Mouse (Mus musculus): ENCODE measurements at regions not wholly inside any gene's neighbourhood (a gene's known extent, or its start where the extent isn't known, plus 50 kb on each side); places are given as distances from the start of the nearest gene placed in this dataset.
A peak's percentile ranks its signal among the peaks of the same experiment; 100 is the strongest.
"Not testable (repeated sequence)": the region's sequence is repeated elsewhere in the genome, so short reads cannot be mapped to it uniquely, and the experiment has no call there.

DNA sequence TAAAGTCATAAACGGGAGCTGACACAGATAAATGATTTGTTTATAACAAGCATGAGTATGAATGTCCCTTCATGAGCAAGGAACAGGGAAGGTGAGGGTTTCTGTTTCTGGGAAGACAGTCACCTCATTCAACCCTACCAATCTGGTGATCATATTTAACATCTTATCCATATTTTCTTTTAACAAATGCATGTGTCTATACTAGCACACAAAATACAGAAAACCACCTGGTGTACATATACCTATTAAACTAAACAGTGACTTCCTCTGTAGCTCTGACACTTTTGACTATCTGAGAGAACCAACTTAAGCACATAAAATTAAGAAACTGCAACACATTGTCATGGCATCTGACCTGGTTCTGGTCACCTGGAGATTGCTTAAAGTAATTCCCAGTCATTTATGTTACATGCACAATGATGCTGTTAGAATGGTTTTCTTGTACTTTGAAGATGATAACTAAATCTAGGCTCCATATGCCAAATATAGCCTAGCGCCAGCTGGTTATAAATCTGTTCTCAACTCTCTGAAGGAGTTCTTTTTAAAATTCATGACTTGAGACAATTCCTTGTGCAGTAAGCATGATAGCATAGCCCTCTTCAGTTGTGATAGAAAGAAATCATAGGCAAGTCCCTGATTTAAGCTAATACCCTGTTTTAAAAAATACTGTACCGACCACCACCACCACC lies 1163.6 kb upstream of the Tyrp1 start:
- no peaks in the 10 kb centered on the region for H3K9me3 ChIP-seq (replicated peaks; ENCODE audit: control insufficient read depth, low read length, poor library complexity, severe bottlenecking)
- no peak for ATAC-seq
- no peak overlapping the region for H3K4me3 ChIP-seq (ENCODE audit: low read depth, low read length)
- no peaks in the 10 kb centered on the region for H3K36me3 ChIP-seq (ENCODE audit: control insufficient read depth, insufficient read depth, low read length)
- H3K27me3 ChIP-seq (ENCODE audit: control insufficient read depth, insufficient read depth, low read depth, low read length), result no peaks in the 10 kb centered on the region
- no peak overlapping the region for H3K27ac ChIP-seq (ENCODE audit: low read length)
- WGBS, result 83% methylated on average over 3 of the region's 3 CpGs
- H3K4me2 ChIP-seq (ENCODE audit: low read length), result no peak overlapping the region
- no peak overlapping the region for H3K9ac ChIP-seq (ENCODE audit: low read depth, low read length)
- H3K4me1 ChIP-seq (ENCODE audit: control insufficient read depth, insufficient read depth, low read length), result no peaks in the 10 kb centered on the region

- peak; percentile 64 for ATAC-seq
- peak overlapping the region; percentile 47; the same call in 1 of the 2 replicates for H3K27ac ChIP-seq (ENCODE audit: low read length)
- H3K9ac ChIP-seq (ENCODE audit: low read depth, low read length), result no peak overlapping the region
- H3K4me2 ChIP-seq (ENCODE audit: low read length), result no peak overlapping the region; the same call in 1 of the 2 replicates
- H3K4me1 ChIP-seq (ENCODE audit: control insufficient read depth, insufficient read depth, low read length), result peaks cover 5% of the 10 kb centered on the region; the same call in 1 of the 2 replicates
- 56% methylated on average over 11 of the region's 11 CpGs for WGBS
- H3K36me3 ChIP-seq (ENCODE audit: control insufficient read depth, insufficient read depth, low read length), result no peaks in the 10 kb centered on the region
- H3K4me3 ChIP-seq (ENCODE audit: low read depth, low read length), result no peak overlapping the region
- no peaks in the 10 kb centered on the region for H3K9me3 ChIP-seq (replicated peaks; ENCODE audit: control insufficient read depth, low read length, poor library complexity, severe bottlenecking)
- no peaks in the 10 kb centered on the region for H3K27me3 ChIP-seq (ENCODE audit: control insufficient read depth, insufficient read depth, low read depth, low read length)
Measured at GRCm38 (mm10) chr4:79694787-79695763, 1138.8 kb upstream of the Tyrp1 start.

- not testable (repeated sequence) for H3K9me3 ChIP-seq (replicated peaks; ENCODE audit: control insufficient read depth, low read length, poor library complexity, severe bottlenecking); H3K4me2 ChIP-seq (ENCODE audit: low read length); H3K9ac ChIP-seq (ENCODE audit: low read depth, low read length); H3K36me3 ChIP-seq (ENCODE audit: control insufficient read depth, insufficient read depth, low read length); H3K4me3 ChIP-seq (ENCODE audit: low read depth, low read length); ATAC-seq; H3K4me1 ChIP-seq (ENCODE audit: control insufficient read depth, insufficient read depth, low read length); H3K27ac ChIP-seq (ENCODE audit: low read length); H3K27me3 ChIP-seq (ENCODE audit: control insufficient read depth, insufficient read depth, low read depth, low read length)
- WGBS, result 92% methylated on average over 14 of the region's 14 CpGs
Measured at GRCm38 (mm10) chr4:79720915-79721314, 1113.0 kb upstream of the Tyrp1 start.

DNA sequence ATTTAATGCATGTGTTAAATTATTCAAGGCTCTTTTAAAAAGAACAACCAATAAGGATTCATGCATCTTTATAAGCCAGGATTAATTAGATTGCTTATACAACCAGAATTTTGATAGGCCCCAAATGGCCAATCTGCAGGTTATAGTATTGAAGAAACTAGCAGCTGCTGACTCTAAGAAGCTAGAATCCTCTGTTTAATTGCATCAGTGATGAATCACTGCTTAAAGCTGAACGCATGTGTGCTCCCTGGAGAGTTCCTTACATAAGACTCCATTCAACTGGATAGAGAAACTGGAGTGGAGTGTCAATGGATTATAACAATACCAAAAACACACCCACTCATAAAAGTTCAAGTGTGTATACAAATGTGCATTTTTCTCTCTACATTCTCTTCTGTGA lies 1109.8 kb upstream of the Tyrp1 start:
- Histone ChIP-seq H3K36me3 (ENCODE audit: control insufficient read depth, insufficient read depth, low read length) (no peaks in the 10 kb centered on the region), H3K4me3 (ENCODE audit: low read depth, low read length) (no peak overlapping the region), H3K4me2 (ENCODE audit: low read length) (no peak overlapping the region), H3K9ac (ENCODE audit: low read depth, low read length) (no peak overlapping the region), H3K4me1 (ENCODE audit: control insufficient read depth, insufficient read depth, low read length) (no peaks in the 10 kb centered on the region), H3K27me3 (ENCODE audit: control insufficient read depth, insufficient read depth, low read depth, low read length) (no peaks in the 10 kb centered on the region), H3K27ac (ENCODE audit: low read length) (no peak overlapping the region), H3K9me3 (replicated peaks; ENCODE audit: control insufficient read depth, low read length, poor library complexity, severe bottlenecking) (no peaks in the 10 kb centered on the region)
- ATAC-seq, result no peak
- WGBS, result 36% methylated on average over 1 of the region's 1 CpGs

DNA sequence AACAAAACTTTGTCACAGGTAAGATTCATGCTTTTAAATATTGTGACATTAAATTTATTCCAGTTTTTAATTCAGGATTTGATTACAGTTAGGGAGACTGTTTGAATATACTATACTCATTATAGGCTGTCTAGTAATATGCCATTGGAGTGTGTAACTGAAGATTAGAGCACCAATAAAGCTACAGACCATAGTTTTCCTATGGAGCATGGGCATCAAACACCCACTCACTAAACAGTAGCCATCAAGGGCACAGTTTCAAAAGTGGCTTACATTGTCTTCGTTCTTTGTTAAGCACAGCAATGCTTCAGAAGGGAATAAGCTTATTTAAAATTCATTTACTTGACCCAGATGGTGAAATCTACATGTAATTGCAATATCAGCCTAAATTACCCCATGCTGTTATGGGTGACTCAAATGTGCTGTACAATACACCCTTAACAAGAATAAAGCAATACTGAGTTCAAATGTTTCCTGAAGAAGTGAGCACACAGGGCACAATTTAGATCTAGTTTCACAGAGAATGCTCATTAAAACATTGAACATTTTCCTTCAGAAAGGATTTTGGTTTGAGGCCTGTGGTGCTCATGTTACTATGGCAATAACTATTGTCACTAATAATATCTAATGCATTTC lies 1092.9 kb upstream of the Tyrp1 start:
- Histone ChIP-seq H3K4me3 (ENCODE audit: low read depth, low read length) (no peak overlapping the region), H3K9ac (ENCODE audit: low read depth, low read length) (no peak overlapping the region), H3K4me2 (ENCODE audit: low read length) (no peak overlapping the region), H3K9me3 (replicated peaks; ENCODE audit: control insufficient read depth, low read length, poor library complexity, severe bottlenecking) (no peaks in the 10 kb centered on the region), H3K4me1 (ENCODE audit: control insufficient read depth, insufficient read depth, low read length) (no peaks in the 10 kb centered on the region), H3K36me3 (ENCODE audit: control insufficient read depth, insufficient read depth, low read length) (no peaks in the 10 kb centered on the region), H3K27me3 (ENCODE audit: control insufficient read depth, insufficient read depth, low read depth, low read length) (no peaks in the 10 kb centered on the region), H3K27ac (ENCODE audit: low read length) (no peak overlapping the region)
- 44% methylated on average over 1 of the region's 1 CpGs for WGBS
- peak; percentile 54 for ATAC-seq
